Mouse (Mus musculus) lung, postnatal 14 days (tissue): ENCODE results near the gene Lag3.

Source experiments
- DNase-seq: peaks from one replicate; pipeline ENCODE4 v3.0.0; 2021

Lag3 gene

GRCm38 (mm10) chr6:124911533-124912218 is at the start of gene Lag3:
TSS of gene Lag3 (minus strand) at chr6:124911705.
- DNase-seq: no peak

GRCm38 (mm10) chr6:124961021-124961420 is 49.5 kb upstream of the Lag3 start:
- no peak for DNase-seq

GRCm38 (mm10) chr6:124959960-124960359 is 48.5 kb upstream of the Lag3 start:
- DNase-seq: no peak

- no peak for DNase-seq
These were observed 46.6 kb upstream of the Lag3 start for GRCm38 (mm10) chr6:124958127-124958526.

- no peak for DNase-seq
These were observed 43.7 kb upstream of the Lag3 start for GRCm38 (mm10) chr6:124955212-124955611.

GRCm38 (mm10) chr6:124953991-124954715 is 42.6 kb upstream of the Lag3 start:
- no peak for DNase-seq

GRCm38 (mm10) chr6:124943526-124943925 is 32.0 kb upstream of the Lag3 start:
- no peak for DNase-seq

GRCm38 (mm10) chr6:124941679-124942078 is 30.2 kb upstream of the Lag3 start:
- no peak for DNase-seq

GRCm38 (mm10) chr6:124938554-124938953 is 27.0 kb upstream of the Lag3 start:
- no peak for DNase-seq

GRCm38 (mm10) chr6:124937493-124937892 is 26.0 kb upstream of the Lag3 start:
- DNase-seq: no peak

- DNase-seq: no peak
These were observed 25.2 kb upstream of the Lag3 start for GRCm38 (mm10) chr6:124936681-124937080.

GRCm38 (mm10) chr6:124934670-124935069 is 23.2 kb upstream of the Lag3 start:
- DNase-seq: no peak

GRCm38 (mm10) chr6:124933127-124933526 is 21.6 kb upstream of the Lag3 start:
- DNase-seq: no peak

GRCm38 (mm10) chr6:124932314-124932695 is 20.8 kb upstream of the Lag3 start:
- no peak for DNase-seq

- no peak for DNase-seq
These were observed 20.2 kb upstream of the Lag3 start for GRCm38 (mm10) chr6:124931525-124932313.

GRCm38 (mm10) chr6:124930754-124931524 is 19.4 kb upstream of the Lag3 start, which contains the start of gene Mlf2:
TSS of gene Mlf2 (plus strand) at chr6:124931386.
- peak; percentile 100 for DNase-seq

- no peak for DNase-seq
These were observed 18.7 kb upstream of the Lag3 start for GRCm38 (mm10) chr6:124930231-124930630.

GRCm38 (mm10) chr6:124925941-124926340 is 14.4 kb upstream of the Lag3 start:
- DNase-seq: peak; percentile 82

- no peak for DNase-seq
These were observed 13.8 kb upstream of the Lag3 start for GRCm38 (mm10) chr6:124925173-124925793.

- DNase-seq: no peak
These were observed 10.0 kb upstream of the Lag3 start for GRCm38 (mm10) chr6:124921539-124921938.

- DNase-seq: no peak
These were observed 9.0 kb upstream of the Lag3 start for GRCm38 (mm10) chr6:124920318-124921085.
